Mouse (Mus musculus): ENCODE results near the gene Dis3.
"Not testable (repeated sequence)": the region's sequence is repeated elsewhere in the genome, so short reads cannot be mapped to it uniquely, and the experiment has no call there.

Dis3 gene

GRCm38 (mm10) chr14:99063091-99063490 is 36.5 kb downstream of the Dis3 start:
- DNase-seq (ENCODE audit: low read depth, low spot score) = no peak

GRCm38 (mm10) chr14:99060616-99061015 is 39.0 kb downstream of the Dis3 start:
- DNase-seq (ENCODE audit: low read depth, low spot score) = peak; percentile 76

GRCm38 (mm10) chr14:99058959-99059586 is 40.5 kb downstream of the Dis3 start:
- DNase-seq (ENCODE audit: low read depth, low spot score) = peak; percentile 88

GRCm38 (mm10) chr14:99046782-99047181 is 52.8 kb downstream of the Dis3 start:
- peak; percentile 19 for DNase-seq (ENCODE audit: low read depth, low spot score)

- DNase-seq (ENCODE audit: low read depth, low spot score) = peak; percentile 96
Observed at GRCm38 (mm10) chr14:99046031-99046781, 53.4 kb downstream of the Dis3 start, which contains the start of the genes Mzt1 and Bora. Mzt1 (minus strand) TSS chr14:99046134. Bora (plus strand) TSS chr14:99046222.

GRCm38 (mm10) chr14:99045378-99046030 is 54.1 kb downstream of the Dis3 start:
- DNase-seq (ENCODE audit: low read depth, low spot score) = peak; percentile 44

GRCm38 (mm10) chr14:99044718-99045117 is 54.9 kb downstream of the Dis3 start:
- no peak for DNase-seq (ENCODE audit: low read depth, low spot score)

GRCm38 (mm10) chr14:99044096-99044495 is 55.5 kb downstream of the Dis3 start:
- peak; percentile 42 for DNase-seq (ENCODE audit: low read depth, low spot score)

- peak; percentile 32 for DNase-seq (ENCODE audit: low read depth, low spot score)
Observed at GRCm38 (mm10) chr14:99043499-99043898, 56.1 kb downstream of the Dis3 start.

- no peak for DNase-seq (ENCODE audit: low read depth, low spot score)
Observed at GRCm38 (mm10) chr14:99041416-99041815, 58.2 kb downstream of the Dis3 start.

GRCm38 (mm10) chr14:99039308-99039707 is 60.3 kb downstream of the Dis3 start:
- not testable (repeated sequence) for DNase-seq (ENCODE audit: low read depth, low spot score)

GRCm38 (mm10) chr14:99037703-99038102 is 61.9 kb downstream of the Dis3 start:
- no peak for DNase-seq (ENCODE audit: low read depth, low spot score)

GRCm38 (mm10) chr14:99036039-99036438 is 63.5 kb downstream of the Dis3 start:
- DNase-seq (ENCODE audit: low read depth, low spot score) = no peak

- not testable (repeated sequence) for DNase-seq (ENCODE audit: low read depth, low spot score)
Observed at GRCm38 (mm10) chr14:99034851-99035250, 64.7 kb downstream of the Dis3 start.

GRCm38 (mm10) chr14:99032596-99032995 is 67.0 kb downstream of the Dis3 start:
- DNase-seq (ENCODE audit: low read depth, low spot score) = no peak

GRCm38 (mm10) chr14:99031337-99031873 is 68.2 kb downstream of the Dis3 start:
- no peak for DNase-seq (ENCODE audit: low read depth, low spot score)

GRCm38 (mm10) chr14:99029987-99030386 is 69.6 kb downstream of the Dis3 start:
- DNase-seq (ENCODE audit: low read depth, low spot score) = peak; percentile 55

Measured in brain, adult 2 months (tissue).